In genomic region chr1:165930510-165930909, GRCm38 (mm10) we compare ENCODE assay signal across 17 mouse cellular contexts.
"Had no signal": no experiment of that assay in that cellular context is flagged by ENCODE, and none has a peak within 500 bp of the region (broad histone marks: within the 10 kb centered on the region; RNA-seq: fewer than 3 reads in every experiment).

No protein-coding gene starts in this region.

- H3K4me1 ChIP-seq: stomach, embryonic 15.5 days had no signal

- H3K36me3 ChIP-seq: liver, embryonic 13.5 days; midbrain, embryonic 12.5 days; neural tube, embryonic 13.5 days; stomach, embryonic 15.5 days had no signal

- H3K9me3 ChIP-seq: liver, embryonic 13.5 days; midbrain, embryonic 12.5 days; neural tube, embryonic 13.5 days; stomach, embryonic 15.5 days had no signal

- DNase-seq: kidney, postnatal 10 days; kidney, postnatal 36 days; layer of hippocampus, postnatal 36 days; liver, embryonic 13.5 days; lung, adult 2 months; lung, postnatal 14 days; lung, postnatal 4 days; retina, postnatal 1 day; right cerebral cortex, postnatal 25 days; spleen, adult 18-20 months; thymus, postnatal 25 days had no signal

- H3K4me2 ChIP-seq: liver, embryonic 13.5 days; midbrain, embryonic 12.5 days; neural tube, embryonic 13.5 days; stomach, embryonic 15.5 days had no signal

- H3K27ac ChIP-seq: left cerebral cortex, adult 2 months; liver, embryonic 13.5 days; midbrain, embryonic 12.5 days; neural tube, embryonic 13.5 days; stomach, embryonic 15.5 days had no signal

- H3K27me3 ChIP-seq: liver, embryonic 13.5 days; midbrain, embryonic 12.5 days; neural tube, embryonic 13.5 days; stomach, embryonic 15.5 days had no signal

- H3K4me3 ChIP-seq: left cerebral cortex, adult 2 months; liver, embryonic 13.5 days; midbrain, embryonic 12.5 days; myocyte; neural tube, embryonic 13.5 days; stomach, embryonic 15.5 days had no signal

- ATAC-seq: midbrain, embryonic 16.5 days had no signal

- H3K9ac ChIP-seq: liver, embryonic 13.5 days; midbrain, embryonic 12.5 days; neural tube, embryonic 13.5 days; stomach, embryonic 15.5 days had no signal
